ENCODE assay signal across 24 mouse cellular contexts in the genomic region with DNA sequence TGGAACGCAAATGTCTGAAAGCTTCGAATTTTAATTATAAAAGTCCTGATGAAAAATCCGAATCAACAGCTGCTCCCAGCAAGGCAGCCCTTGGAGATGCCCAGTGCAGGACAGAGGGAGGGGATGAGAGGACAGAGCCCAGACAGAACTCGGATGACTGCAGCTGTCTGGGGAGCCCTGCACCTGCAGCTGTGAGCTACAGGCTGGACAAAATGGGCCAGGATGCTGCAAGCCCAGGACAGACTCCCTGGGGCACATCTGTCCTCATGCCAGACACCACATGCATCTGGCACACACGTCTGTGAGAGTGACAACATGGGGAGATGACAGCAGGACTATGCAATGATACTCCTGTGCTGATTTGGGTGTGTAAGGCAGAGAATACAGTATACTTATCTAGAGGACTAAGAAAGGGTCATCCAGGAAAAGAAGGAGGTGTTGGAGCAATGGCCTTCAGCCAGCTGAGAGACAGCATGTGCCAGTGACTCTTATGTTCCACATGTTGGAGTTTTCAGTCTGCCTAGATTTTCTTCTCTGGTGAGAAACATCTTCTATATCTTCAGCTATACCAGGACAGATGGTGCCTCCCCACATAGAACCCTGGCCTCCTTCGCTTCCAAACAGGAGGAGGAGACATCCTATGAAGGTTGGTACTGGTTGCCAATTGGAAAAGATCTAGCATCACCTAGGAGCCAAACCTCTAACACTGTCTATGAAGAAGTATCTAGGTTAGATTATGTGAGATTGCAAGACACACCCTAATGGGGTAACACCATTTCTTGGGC.
A peak's percentile ranks its signal among the peaks of the same experiment; 100 is the strongest.
DNase-seq lines count a peak whose midpoint lies in the region; ATAC-seq lines count a peak whose summit lies in the region.
"Had no signal": no experiment of that assay in that cellular context is flagged by ENCODE, and none has a peak within 500 bp of the region (broad histone marks: within the 10 kb centered on the region; RNA-seq: fewer than 3 reads in every experiment).

No protein-coding gene starts in this region.

- no peaks in the 10 kb centered on the region for H3K4me1 ChIP-seq in hindbrain, embryonic 14.5 days (replicated peaks; ENCODE audit: control insufficient read depth, insufficient read depth, low read length)
- H3K4me1 ChIP-seq: forebrain, embryonic 15.5 days; heart, embryonic 12.5 days; liver, embryonic 12.5 days; midbrain, embryonic 12.5 days had no signal

- no peak overlapping the region for H3K4me3 ChIP-seq in hindbrain, embryonic 14.5 days (replicated peaks; ENCODE audit: low read length)
- H3K4me3 ChIP-seq: forebrain, embryonic 15.5 days; heart, embryonic 12.5 days; liver, embryonic 12.5 days; midbrain, embryonic 12.5 days had no signal

- ATAC-seq in hindbrain, embryonic 14.5 days (ENCODE audit: low FRiP score) = no peak
- ATAC-seq: activated CD4-positive, CD25-positive, alpha-beta regulatory T cell, adult 4 months; forebrain, embryonic 15.5 days; liver, embryonic 12.5 days; Patski had no signal

- WGBS in hindbrain, embryonic 14.5 days = 54% methylated on average over 6 of the region's 6 CpGs

- no peaks in the 10 kb centered on the region for H3K36me3 ChIP-seq in hindbrain, embryonic 14.5 days (replicated peaks; ENCODE audit: control insufficient read depth, insufficient read depth)
- H3K36me3 ChIP-seq: forebrain, embryonic 15.5 days; heart, embryonic 12.5 days; liver, embryonic 12.5 days; midbrain, embryonic 12.5 days had no signal

- H3K27me3 ChIP-seq in hindbrain, embryonic 14.5 days (ENCODE audit: control insufficient read depth, insufficient read depth, low read length) = no peaks in the 10 kb centered on the region
- H3K27me3 ChIP-seq: heart, embryonic 12.5 days; liver, embryonic 12.5 days; midbrain, embryonic 12.5 days; Patski had no signal

- DNase-seq in frontal cortex, adult 2 months (ENCODE audit: extremely low spot score in 1 of 2, low spot score in 1 of 2) = peak; percentile 48 to 56
- DNase-seq in frontal cortex, postnatal 25 days (ENCODE audit: low spot score in 2 of 2) = no peak
- DNase-seq in left cerebral cortex, adult 9 months (ENCODE audit: low spot score in 2 of 2) = peak; percentile 19 to 43
- DNase-seq in left cerebral cortex, adult 11 months (ENCODE audit: low spot score) = no peak
- DNase-seq in cerebellum, adult 9-10 months = peak; percentile 17
- DNase-seq in left cerebral cortex, postnatal 4 days = peak; percentile 52
- no peak for DNase-seq in adrenal gland, adult 18-20 months (ENCODE audit: low spot score in 2 of 2)
- DNase-seq in hindbrain, embryonic 14.5 days (ENCODE audit: low spot score) = no peak
- DNase-seq: adrenal gland, postnatal 36 days; embryo, embryonic 11 days; gastrocnemius, postnatal 36 days; heart, postnatal 36 days; kidney, adult 18-20 months; kidney, postnatal 14 days; lung, embryonic 14.5 days; retina, postnatal 1 day; thymus, postnatal 14 days had no signal

- no peak overlapping the region for H3K9ac ChIP-seq in hindbrain, embryonic 14.5 days
- H3K9ac ChIP-seq: forebrain, embryonic 15.5 days; heart, embryonic 12.5 days; liver, embryonic 12.5 days; lung, embryonic 14.5 days; midbrain, embryonic 12.5 days had no signal

- H3K9me3 ChIP-seq in hindbrain, embryonic 14.5 days (ENCODE audit: control insufficient read depth, low read length) = no peaks in the 10 kb centered on the region
- H3K9me3 ChIP-seq: forebrain, embryonic 15.5 days; midbrain, embryonic 12.5 days had no signal

- intact Hi-C loops in left cerebral cortex, postnatal 4 days (cut with DNase I) = no loop called here

- no peak overlapping the region for H3K4me2 ChIP-seq in hindbrain, embryonic 14.5 days (replicated peaks)
- H3K4me2 ChIP-seq: forebrain, embryonic 15.5 days; heart, embryonic 12.5 days; liver, embryonic 12.5 days; lung, embryonic 14.5 days; midbrain, embryonic 12.5 days had no signal

- no peak overlapping the region for H3K27ac ChIP-seq in hindbrain, embryonic 14.5 days
- H3K27ac ChIP-seq: forebrain, embryonic 15.5 days; liver, embryonic 12.5 days; macrophage; midbrain, embryonic 12.5 days had no signal

Comparison
In these comparisons a context has a peak if more than half of its experiments do, and no peak if none do; other contexts are left out.
1. DNase-seq: peak in frontal cortex, adult 2 months (2 of 2), left cerebral cortex, adult 9 months (2 of 2), cerebellum, adult 9-10 months (single experiment) and left cerebral cortex, postnatal 4 days (single experiment); none in frontal cortex, postnatal 25 days (0 of 2), left cerebral cortex, adult 11 months (single experiment), adrenal gland, adult 18-20 months (0 of 2) and hindbrain, embryonic 14.5 days (single experiment).